Mouse (Mus musculus) stomach, postnatal 0 days (tissue): ENCODE measurements at regions not wholly inside any gene's neighbourhood (a gene's known extent, or its start where the extent isn't known, plus 50 kb on each side); places are given as distances from the start of the nearest gene placed in this dataset.

Experiments
- CTCF ChIP-seq: IDR thresholded peaks from 2 replicates; pipeline ENCODE4 v1.5.1; 2016; ENCODE audit warnings: antibody characterized with exemption, low read depth, mild to moderate bottlenecking, moderate library complexity
- EP300 ChIP-seq: optimal IDR thresholded peaks from 2 replicates; pipeline ENCODE3; 2016; ENCODE audit warnings: antibody characterized with exemption

DNA sequence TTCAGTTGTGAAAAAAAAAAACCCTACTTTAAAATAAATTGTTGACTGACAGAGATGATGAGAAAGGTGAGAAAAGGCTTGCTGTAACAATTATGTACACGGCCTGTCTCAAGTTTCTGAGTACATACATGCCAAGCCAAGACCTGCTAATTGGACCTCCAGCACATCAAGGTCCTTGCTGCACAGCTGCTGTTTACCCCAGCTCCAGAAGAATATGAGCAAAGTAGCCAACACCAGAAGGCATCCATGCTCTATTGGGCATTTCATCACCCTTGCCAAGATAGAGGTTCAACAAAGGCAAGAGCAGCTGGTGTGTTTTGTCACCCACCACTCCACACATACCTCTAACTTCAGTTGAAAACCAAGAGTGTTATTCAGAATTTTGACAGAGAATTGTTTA is 109.2 kb upstream of the Ccdc85a start:
- TF ChIP-seq CTCF (no peak), EP300 (no peak)
